Mouse (Mus musculus) liver, embryonic 12.5 days (tissue): ENCODE data around the gene Taar9. TPM values are rescaled to one million over a fixed set of nuclear protein-coding genes. Genes with fewer than 3 reads are reported as not detected.
A peak's percentile ranks its signal among the peaks of the same experiment; 100 is the strongest.
"Not testable (repeated sequence)": the region's sequence is repeated elsewhere in the genome, so short reads cannot be mapped to it uniquely, and the experiment has no call there.

ENCODE experiments used
- ATAC-seq: fragments of 200-750 bp; cut with Nextera tagmentation; 2 replicates; pipeline ENCODE4 v1.8.0; 2017; ENCODE audit warnings: moderate number of reproducible peaks, mild to moderate bottlenecking, moderate library complexity
- H3K27ac ChIP-seq: fragments of 300-500 bp; sonication (generic); 2 replicates; pipeline ENCODE4 v1.5.1; 2016; ENCODE audit warnings: mild to moderate bottlenecking
- H3K27me3 ChIP-seq: fragments of 300-500 bp; sonication (generic); replicated peaks from 2 replicates; pipeline ENCODE4 v1.6.1; 2016; ENCODE audit warnings: mild to moderate bottlenecking, moderate library complexity
- H3K36me3 ChIP-seq: fragments of 300-500 bp; sonication (generic); 2 replicates; pipeline ENCODE4 v1.6.1; 2016; ENCODE audit warnings: mild to moderate bottlenecking, moderate library complexity
- H3K4me1 ChIP-seq: fragments of 300-500 bp; sonication (generic); 2 replicates; pipeline ENCODE4 v1.6.1; 2016
- H3K4me2 ChIP-seq: fragments of 300-500 bp; sonication (generic); 2 replicates; pipeline ENCODE4 v1.6.1; 2016; ENCODE audit warnings: mild to moderate bottlenecking, moderate library complexity
- H3K4me3 ChIP-seq: fragments of 300-500 bp; sonication (generic); 2 replicates; pipeline ENCODE4 v1.5.1; 2016; ENCODE audit warnings: mild to moderate bottlenecking, moderate library complexity
- H3K9ac ChIP-seq: fragments of 300-500 bp; sonication (generic); 2 replicates; pipeline ENCODE4 v1.6.1; 2016; ENCODE audit warnings: mild to moderate bottlenecking, moderate library complexity
- H3K9me3 ChIP-seq: fragments of 300-500 bp; sonication (generic); replicated peaks from 2 replicates; pipeline ENCODE4 v1.6.1; 2016; ENCODE audit warnings: mild to moderate bottlenecking, moderate library complexity
- WGBS: fragments of 180-500 bp; shearing (Covaris S2); methylation state at CpG from one replicate; pipeline ENCODE4 v1.1.7; 2016; ENCODE audit not compliant: insufficient replicate concordance; 5-methylcytosine and 5-hydroxymethylcytosine counted together
- polyA plus RNA-seq: library from polyadenylated mRNA; unstranded; fragments of >200 nt; fragmentation: Nextera tagmentation; extraction: Ambion mirVana; gene quantifications from 2 replicates; pipeline ENCODE4 v1.2.1, GENCODE M21; 2016

The Taar9 gene
- polyA plus RNA-seq, result not detected in 2 replicates

- 77% methylated on average over 8 of the region's 8 CpGs for WGBS
- not testable (repeated sequence) for H3K36me3 ChIP-seq, ATAC-seq, H3K4me3 ChIP-seq, H3K9me3 ChIP-seq, H3K4me2 ChIP-seq, H3K9ac ChIP-seq, H3K27ac ChIP-seq, H3K27me3 ChIP-seq, H3K4me1 ChIP-seq
These were observed at the start of gene Taar9 for GRCm38 (mm10) chr10:24109434-24109833. Gene Taar9 (minus strand): TSS chr10:24109534.

DNA sequence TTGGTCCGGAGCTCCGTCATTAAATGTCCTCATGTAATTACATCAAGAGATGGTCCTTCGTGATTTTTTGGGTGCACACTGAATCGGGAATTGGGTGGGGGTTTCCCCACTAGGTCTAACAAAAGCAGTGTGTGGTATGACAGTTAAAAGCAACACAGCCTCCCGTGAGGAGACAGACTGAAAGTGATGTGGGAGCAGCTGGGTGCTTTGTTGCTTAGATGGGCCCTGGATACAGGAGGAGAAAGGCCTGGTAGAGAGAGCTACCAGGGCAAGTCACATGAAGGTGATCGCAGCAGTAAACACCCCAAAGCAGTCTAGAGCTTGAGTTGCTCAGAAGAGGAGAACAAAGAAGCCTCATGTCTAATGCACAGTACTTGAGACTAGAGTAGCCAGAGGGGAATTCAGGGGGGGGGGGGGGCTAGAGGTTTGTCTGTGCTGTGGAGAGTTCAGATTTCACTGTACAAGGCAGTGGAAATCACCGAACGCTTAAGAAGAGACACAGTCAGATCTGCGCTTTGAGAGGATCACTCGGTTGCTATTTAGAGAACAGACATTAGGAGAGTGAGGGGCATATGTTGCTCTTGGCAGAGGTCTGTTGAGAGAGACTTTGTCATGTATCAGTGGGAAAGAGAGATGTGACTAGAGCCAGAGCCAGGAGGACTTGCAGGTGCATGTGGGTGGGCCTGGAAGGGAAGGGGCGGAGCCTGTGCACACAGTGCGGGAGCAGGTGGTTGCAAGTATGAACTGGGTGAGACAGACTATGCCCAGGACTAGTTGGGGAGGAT is 49.3 kb upstream of the Taar9 start:
- H3K4me2 ChIP-seq, result no peak overlapping the region
- peaks cover 7% of the 10 kb centered on the region; the same call in 1 of the 2 replicates for H3K4me1 ChIP-seq
- no peak overlapping the region for H3K9ac ChIP-seq
- 0 out of 2 replicates have a peak, but pooled peaks have one; percentile 44 for ATAC-seq
- no peak overlapping the region for H3K27ac ChIP-seq
- peaks cover 46% of the 10 kb centered on the region for H3K36me3 ChIP-seq
- WGBS, result 88% methylated on average over 12 of the region's 12 CpGs
- no peaks in the 10 kb centered on the region for H3K9me3 ChIP-seq
- H3K27me3 ChIP-seq, result no peaks in the 10 kb centered on the region
- no peak overlapping the region for H3K4me3 ChIP-seq

DNA sequence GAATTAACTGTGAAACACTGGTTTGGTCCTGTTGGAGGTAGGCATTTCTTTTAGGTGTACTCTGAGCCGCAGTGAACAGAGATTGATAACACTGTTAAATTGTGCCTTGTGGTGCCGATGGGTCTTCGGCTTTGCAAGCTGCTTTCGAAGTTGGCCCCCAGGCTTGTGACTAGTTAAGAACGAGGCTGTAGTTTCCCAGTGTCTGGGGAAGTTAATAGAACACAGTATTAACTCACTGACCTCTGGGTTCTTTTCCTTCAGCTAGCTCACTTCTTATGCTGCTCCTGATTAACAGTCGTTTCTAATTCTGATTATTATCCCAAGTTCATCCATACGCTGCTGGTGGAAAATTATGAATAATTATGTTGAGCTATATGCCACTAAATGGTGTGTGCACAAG is 40.8 kb upstream of the Taar9 start:
- Histone ChIP-seq H3K36me3 (peaks cover under 1% of the 10 kb centered on the region), H3K4me3 (peak overlapping the region; percentile 78), H3K9ac (peak overlapping the region; percentile 86; the same call in 1 of the 2 replicates), H3K27ac (no peak overlapping the region), H3K27me3 (no peaks in the 10 kb centered on the region), H3K4me2 (peak overlapping the region; percentile 77), H3K9me3 (no peaks in the 10 kb centered on the region), H3K4me1 (peaks cover 16% of the 10 kb centered on the region)
- 43% methylated on average over 7 of the region's 7 CpGs for WGBS
- ATAC-seq, result no peak

DNA sequence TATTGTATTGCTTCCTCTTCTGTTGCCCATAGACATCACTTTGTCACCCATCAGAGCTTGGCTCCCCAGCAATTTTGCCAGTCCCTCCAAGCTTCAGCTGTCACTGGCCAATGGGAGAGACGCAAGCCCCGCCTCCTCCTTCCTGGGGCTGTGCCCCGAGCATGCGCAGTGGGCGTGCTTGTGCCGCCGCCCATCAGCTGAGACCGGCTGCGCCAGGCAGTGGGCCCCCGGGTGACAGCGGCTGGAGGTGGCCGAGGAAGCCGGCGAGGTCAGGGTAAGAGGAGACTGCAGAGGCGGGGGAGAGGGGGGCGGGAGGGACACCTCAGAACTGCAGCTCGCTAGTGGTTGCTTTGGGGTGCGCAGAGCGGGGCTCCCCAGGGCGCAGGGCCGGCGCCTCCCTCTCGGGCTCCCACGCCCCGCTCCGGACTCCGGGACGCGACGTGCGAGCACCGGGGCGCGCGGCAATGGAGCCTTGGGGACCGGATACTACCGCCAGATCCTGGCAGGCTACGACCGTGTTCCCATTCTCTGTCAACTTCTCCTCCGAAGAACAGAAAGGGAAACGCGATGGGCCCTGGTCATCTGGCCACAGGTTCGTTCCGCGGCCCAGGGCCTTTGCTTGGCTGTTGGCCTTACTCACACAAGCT is 39.9 kb upstream of the Taar9 start, which contains the start of gene Stx7:
TSS of gene Stx7 (plus strand) at position 168 of the 647 bp plus-strand sequence.
- no peaks in the 10 kb centered on the region; the same call in 1 of the 2 replicates for H3K36me3 ChIP-seq
- H3K27me3 ChIP-seq, result no peaks in the 10 kb centered on the region
- H3K9me3 ChIP-seq, result no peaks in the 10 kb centered on the region
- peak within 1 kb of the TSS; percentile 86 for H3K9ac ChIP-seq
- peak within 1 kb of the TSS; percentile 78 for H3K4me3 ChIP-seq
- peaks cover 16% of the 10 kb centered on the region for H3K4me1 ChIP-seq
- H3K27ac ChIP-seq, result peak within 1 kb of the TSS; percentile 81
- WGBS, result under 1% methylated on average over 42 of the region's 45 CpGs
- peak; percentile 98 for ATAC-seq
- peak within 1 kb of the TSS; percentile 77 for H3K4me2 ChIP-seq

DNA sequence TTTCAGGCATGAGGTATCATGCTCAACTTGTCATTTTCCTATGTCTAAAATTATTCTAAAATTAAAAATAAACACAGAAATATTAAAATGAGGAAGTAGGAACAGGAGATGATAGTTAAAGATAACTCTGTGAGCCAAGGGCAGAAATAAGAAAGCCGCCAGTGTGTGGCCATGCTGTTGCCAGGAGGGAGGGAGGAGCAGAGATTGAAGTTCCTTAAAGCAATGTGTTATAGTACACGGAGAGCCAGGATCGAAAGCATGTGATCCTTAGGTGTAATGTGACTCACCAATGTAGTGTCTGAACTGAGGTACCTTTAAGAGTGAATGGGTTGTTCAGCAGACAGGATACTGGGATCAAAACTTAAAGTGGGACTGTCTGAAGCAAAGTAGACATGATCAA is 33.4 kb upstream of the Taar9 start:
- Histone ChIP-seq H3K27ac (no peak overlapping the region), H3K27me3 (no peaks in the 10 kb centered on the region)
- 37% methylated on average over 3 of the region's 3 CpGs for WGBS

GRCm38 (mm10) chr10:24138623-24139261 is 29.4 kb upstream of the Taar9 start:
- WGBS, result 63% methylated on average over 2 of the region's 2 CpGs
- peaks cover 19% of the 10 kb centered on the region for H3K4me1 ChIP-seq
- H3K9ac ChIP-seq, result no peak overlapping the region
- no peaks in the 10 kb centered on the region for H3K9me3 ChIP-seq
- no peak overlapping the region for H3K4me2 ChIP-seq
- H3K27ac ChIP-seq, result no peak overlapping the region
- no peaks in the 10 kb centered on the region for H3K36me3 ChIP-seq
- no peak overlapping the region for H3K4me3 ChIP-seq
- no peaks in the 10 kb centered on the region for H3K27me3 ChIP-seq
- no peak for ATAC-seq

More for the DNA sequence above, 33.4 kb upstream of the Taar9 start:
- no peak overlapping the region for H3K4me3 ChIP-seq
- H3K4me1 ChIP-seq, result no peaks in the 10 kb centered on the region
- no peak overlapping the region for H3K4me2 ChIP-seq
- H3K36me3 ChIP-seq, result no peaks in the 10 kb centered on the region
- no peak for ATAC-seq
- no peak overlapping the region for H3K9ac ChIP-seq
- no peaks in the 10 kb centered on the region for H3K9me3 ChIP-seq

- ATAC-seq, result peak; percentile 53; the same call in 1 of the 2 replicates
- Histone ChIP-seq H3K9me3 (no peaks in the 10 kb centered on the region), H3K4me3 (no peak overlapping the region), H3K4me1 (peaks cover 41% of the 10 kb centered on the region), H3K36me3 (no peaks in the 10 kb centered on the region), H3K27me3 (no peaks in the 10 kb centered on the region), H3K27ac (no peak overlapping the region), H3K9ac (no peak overlapping the region), H3K4me2 (peak overlapping the region; percentile 3; the same call in 1 of the 2 replicates)
- 43% methylated on average over 7 of the region's 7 CpGs for WGBS
These were observed 24.8 kb upstream of the Taar9 start for GRCm38 (mm10) chr10:24134071-24134645.

DNA sequence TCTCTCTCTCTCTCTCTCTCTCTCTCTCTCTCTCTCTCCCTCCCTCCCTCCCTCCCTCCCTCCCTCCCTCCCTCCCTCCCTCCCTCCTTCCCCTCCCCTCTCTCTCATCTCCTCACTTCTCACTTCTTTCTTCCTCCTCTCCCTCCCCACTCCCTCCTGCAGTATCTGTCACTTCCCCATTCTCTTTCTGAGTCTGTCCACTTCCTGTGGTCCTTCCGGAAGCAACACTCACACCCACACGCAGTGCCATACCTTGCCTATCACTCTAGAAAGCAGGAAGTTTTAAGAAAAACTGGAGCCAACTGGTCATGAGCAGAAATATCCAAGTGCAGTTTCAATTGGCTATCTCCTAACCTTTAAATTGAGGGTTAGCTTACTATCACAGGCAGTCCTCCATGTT is 23.8 kb upstream of the Taar9 start:
- Histone ChIP-seq H3K4me1 (peaks cover 41% of the 10 kb centered on the region), H3K36me3 (no peaks in the 10 kb centered on the region), H3K27me3 (no peaks in the 10 kb centered on the region), H3K4me3 (no peak overlapping the region), H3K9me3 (no peaks in the 10 kb centered on the region), H3K27ac (0 out of 2 replicates have a peak overlapping the region, but pooled peaks have one; percentile 16), H3K4me2 (no peak overlapping the region; the same call in 1 of the 2 replicates), H3K9ac (no peak overlapping the region)
- ATAC-seq, result no peak
- WGBS, result 8% methylated on average over 2 of the region's 2 CpGs

- no peak for ATAC-seq
- no peaks in the 10 kb centered on the region for H3K9me3 ChIP-seq
- no peaks in the 10 kb centered on the region for H3K27me3 ChIP-seq
- H3K9ac ChIP-seq, result no peak overlapping the region
- H3K36me3 ChIP-seq, result no peaks in the 10 kb centered on the region
- H3K4me3 ChIP-seq, result no peak overlapping the region
- WGBS, result 43% methylated on average over 5 of the region's 5 CpGs
- H3K4me1 ChIP-seq, result peaks cover 41% of the 10 kb centered on the region
- H3K4me2 ChIP-seq, result peak overlapping the region; percentile 62
- H3K27ac ChIP-seq, result no peak overlapping the region
These were observed 22.9 kb upstream of the Taar9 start for GRCm38 (mm10) chr10:24132273-24132672.

DNA sequence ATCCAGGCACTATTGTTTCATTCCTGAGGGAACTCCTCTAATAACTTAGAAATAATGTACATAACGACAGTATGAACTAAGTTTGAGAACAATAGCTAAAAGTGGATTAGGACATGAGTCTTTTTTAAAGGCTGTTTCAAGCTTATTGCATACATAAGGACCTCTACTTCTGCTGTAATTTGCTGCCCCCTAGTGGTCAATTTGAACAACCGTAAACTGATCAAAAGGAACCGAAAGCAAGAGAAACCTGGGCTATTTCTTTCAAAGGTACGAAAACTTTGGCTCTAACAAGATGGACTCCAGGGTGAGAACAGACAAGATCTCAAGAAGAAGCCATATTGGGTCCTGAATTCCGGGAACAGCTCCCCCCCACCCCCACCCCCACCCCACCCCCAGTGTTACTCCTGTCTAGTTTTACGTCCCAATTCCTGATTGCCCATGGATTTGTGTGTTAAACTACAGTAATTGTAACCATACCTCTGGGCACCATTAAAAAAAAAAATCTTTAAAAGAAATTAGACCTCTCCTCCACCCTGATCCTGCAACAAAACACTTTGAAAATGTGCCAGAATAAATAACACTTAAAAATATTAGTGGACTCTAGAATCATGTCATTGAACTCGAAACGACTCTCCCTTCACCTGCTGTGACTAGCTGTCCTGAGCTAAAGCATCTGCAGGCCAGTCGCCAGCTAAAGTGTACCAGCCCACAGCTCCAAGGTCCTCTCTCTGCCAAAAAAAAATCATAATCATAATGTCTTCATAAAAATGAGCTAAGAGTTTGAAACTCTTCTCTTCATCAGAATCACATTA is 22.3 kb upstream of the Taar9 start:
- 28% methylated on average over 9 of the region's 9 CpGs for WGBS
- H3K9ac ChIP-seq, result peak overlapping the region; percentile 39; the same call in 1 of the 2 replicates
- ATAC-seq, result peak; percentile 73

More for the DNA sequence above, 22.3 kb upstream of the Taar9 start:
- no peaks in the 10 kb centered on the region for H3K9me3 ChIP-seq
- peak overlapping the region; percentile 42 for H3K4me3 ChIP-seq
- H3K4me1 ChIP-seq, result peaks cover 41% of the 10 kb centered on the region
- no peaks in the 10 kb centered on the region for H3K27me3 ChIP-seq
- peak overlapping the region; percentile 62 for H3K4me2 ChIP-seq
- H3K36me3 ChIP-seq, result no peaks in the 10 kb centered on the region
- no peak overlapping the region for H3K27ac ChIP-seq
